Mouse (Mus musculus) stomach, postnatal 0 days (tissue): ENCODE data around the gene Fam184b. TPM values are rescaled to one million over a fixed set of nuclear protein-coding genes. Genes with fewer than 3 reads are reported as not detected.

Source experiments
- ATAC-seq: fragments of 200-750 bp; cut with Nextera tagmentation; 2 replicates; pipeline ENCODE4 v1.8.0; 2017; ENCODE audit not compliant: low FRiP score, low TSS enrichment
- DNase-seq: peaks from one replicate; pipeline ENCODE4 v3.0.0-alpha.2; 2016; ENCODE audit warnings: low spot score
- H3K27ac ChIP-seq: fragments of 300-500 bp; sonication (generic); replicated peaks from 2 replicates; pipeline ENCODE4 v1.5.1; 2014; ENCODE audit warnings: mild to moderate bottlenecking, control low read depth
- H3K27me3 ChIP-seq: fragments of 300-500 bp; sonication (generic); 2 replicates; pipeline ENCODE4 v1.6.1; 2014; ENCODE audit warnings: low read length; ENCODE audit not compliant: control insufficient read depth, insufficient read depth
- H3K36me3 ChIP-seq: fragments of 300-500 bp; sonication (generic); 2 replicates; pipeline ENCODE4 v1.6.1; 2014; ENCODE audit warnings: low read length, mixed read lengths; ENCODE audit not compliant: control insufficient read depth, insufficient read depth
- H3K4me1 ChIP-seq: fragments of 300-500 bp; sonication (generic); replicated peaks from 2 replicates; pipeline ENCODE4 v1.6.1; 2014; ENCODE audit warnings: antibody characterized with exemption; ENCODE audit not compliant: control insufficient read depth, insufficient read depth
- H3K4me2 ChIP-seq: fragments of 300-500 bp; sonication (generic); replicated peaks from 2 replicates; pipeline ENCODE4 v1.6.1; 2014; ENCODE audit warnings: low read depth, mild to moderate bottlenecking, control low read depth, moderate library complexity
- H3K4me3 ChIP-seq: fragments of 300-500 bp; sonication (generic); 2 replicates; pipeline ENCODE4 v1.5.1; 2014; ENCODE audit warnings: low read depth, low read length, control low read depth
- H3K9ac ChIP-seq: fragments of 300-500 bp; sonication (generic); 2 replicates; pipeline ENCODE4 v1.6.1; 2014; ENCODE audit warnings: mild to moderate bottlenecking, low read length, control low read depth, mixed read lengths
- H3K9me3 ChIP-seq: fragments of 300-500 bp; sonication (generic); 2 replicates; pipeline ENCODE4 v1.6.1; 2016; ENCODE audit warnings: low read length; ENCODE audit not compliant: control insufficient read depth
- CTCF ChIP-seq: IDR thresholded peaks from 2 replicates; pipeline ENCODE4 v1.5.1; 2016; ENCODE audit warnings: antibody characterized with exemption, low read depth, mild to moderate bottlenecking, moderate library complexity
- EP300 ChIP-seq: optimal IDR thresholded peaks from 2 replicates; pipeline ENCODE3; 2016; ENCODE audit warnings: antibody characterized with exemption
- WGBS: fragments of 180-500 bp; shearing (Covaris S2); extraction: QIAGEN DNeasy Blood & Tissue Kit; methylation state at CpG from one replicate; pipeline ENCODE4 v1.1.7; 2014; 5-methylcytosine and 5-hydroxymethylcytosine counted together
- polyA plus RNA-seq: library from polyadenylated mRNA; unstranded; fragments of >200 nt; fragmentation: Nextera tagmentation; extraction: Ambion mirVana; gene quantifications from 2 replicates; pipeline ENCODE4 v1.2.1, GENCODE M21; 2015

Gene Fam184b
- polyA plus RNA-seq, 1 experiment from 2014 or later: 1.9 TPM

- Histone ChIP-seq H3K9ac (no peak overlapping the region), H3K4me3 (no peak overlapping the region), H3K27ac (no peak overlapping the region), H3K4me2 (no peak overlapping the region), H3K36me3 (no peaks in the 10 kb centered on the region), H3K9me3 (no peaks in the 10 kb centered on the region), H3K27me3 (no peaks in the 10 kb centered on the region), H3K4me1 (no peaks in the 10 kb centered on the region)
- ATAC-seq: no peak
- DNase-seq: no peak
- TF ChIP-seq EP300: no peak
- TF ChIP-seq CTCF: no peak
Observed at GRCm38 (mm10) chr5:45629470-45629869, 9.9 kb downstream of the Fam184b start.

DNA sequence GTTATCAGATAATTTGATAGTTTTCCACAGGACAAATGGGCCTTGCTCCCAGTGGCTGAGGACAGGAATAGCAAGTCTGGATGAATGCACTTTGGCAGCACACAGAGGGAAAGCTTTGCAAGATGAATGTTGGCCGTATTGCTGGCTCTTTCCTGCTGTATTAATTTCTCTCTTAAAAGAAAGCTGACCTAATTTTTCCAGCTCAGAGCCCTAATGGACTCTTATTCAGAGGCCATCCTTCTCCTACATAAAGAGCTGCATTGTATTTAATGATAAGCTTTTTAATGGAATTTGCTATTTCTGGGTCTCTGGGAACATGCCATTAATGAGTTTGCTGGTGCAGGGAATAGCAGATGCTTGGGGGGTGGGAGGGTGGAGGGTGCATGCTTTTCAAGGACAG lies 11.6 kb downstream of the Fam184b start:
- WGBS: 50% methylated on average over 1 of the region's 1 CpGs
- Histone ChIP-seq H3K27ac (no peak overlapping the region), H3K4me3 (no peak overlapping the region), H3K9me3 (no peaks in the 10 kb centered on the region), H3K4me1 (no peaks in the 10 kb centered on the region), H3K4me2 (no peak overlapping the region), H3K27me3 (no peaks in the 10 kb centered on the region), H3K36me3 (no peaks in the 10 kb centered on the region), H3K9ac (no peak overlapping the region)
- no peak for DNase-seq
- TF ChIP-seq CTCF: no peak
- no peak for TF ChIP-seq EP300
- no peak for ATAC-seq

DNA sequence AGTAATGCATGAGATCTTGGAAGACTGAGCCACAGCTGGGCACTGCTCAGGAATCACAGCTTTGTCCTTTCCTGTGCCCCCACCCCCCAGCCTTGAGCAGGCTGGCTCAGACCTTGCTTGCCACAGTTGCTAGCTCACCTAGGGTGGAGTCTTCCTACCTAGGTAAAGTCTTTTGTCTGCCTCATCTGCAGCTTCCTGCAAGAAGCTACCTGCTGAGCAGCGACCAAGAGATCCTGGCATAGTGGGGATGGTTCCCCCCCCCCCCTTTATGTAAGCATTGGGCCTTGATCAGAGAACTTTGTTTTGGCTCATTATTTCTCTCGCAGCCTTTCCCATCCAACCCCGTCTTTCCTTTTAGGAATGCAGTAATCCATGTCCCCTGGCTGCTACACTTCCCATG lies 17.9 kb downstream of the Fam184b start:
- H3K27ac ChIP-seq: no peak overlapping the region
- no peak for DNase-seq
- WGBS: 46% methylated on average over 3 of the region's 3 CpGs
- ATAC-seq: no peak
- H3K36me3 ChIP-seq: no peaks in the 10 kb centered on the region
- no peak overlapping the region for H3K4me2 ChIP-seq
- TF ChIP-seq CTCF (no peak), EP300 (no peak)
- H3K4me3 ChIP-seq: no peak overlapping the region
- no peak overlapping the region for H3K9ac ChIP-seq
- no peaks in the 10 kb centered on the region for H3K27me3 ChIP-seq
- no peaks in the 10 kb centered on the region for H3K9me3 ChIP-seq
- H3K4me1 ChIP-seq: no peaks in the 10 kb centered on the region

GRCm38 (mm10) chr5:45599056-45599455 lies 40.4 kb downstream of the Fam184b start:
- Histone ChIP-seq H3K4me1 (no peaks in the 10 kb centered on the region), H3K27ac (no peak overlapping the region), H3K36me3 (no peaks in the 10 kb centered on the region), H3K4me3 (no peak overlapping the region), H3K9ac (no peak overlapping the region), H3K4me2 (no peak overlapping the region), H3K9me3 (no peaks in the 10 kb centered on the region), H3K27me3 (no peaks in the 10 kb centered on the region)
- DNase-seq (no peak), ATAC-seq (no peak)
- TF ChIP-seq CTCF: no peak
- no peak for TF ChIP-seq EP300
- 71% methylated on average over 4 of the region's 4 CpGs for WGBS

DNA sequence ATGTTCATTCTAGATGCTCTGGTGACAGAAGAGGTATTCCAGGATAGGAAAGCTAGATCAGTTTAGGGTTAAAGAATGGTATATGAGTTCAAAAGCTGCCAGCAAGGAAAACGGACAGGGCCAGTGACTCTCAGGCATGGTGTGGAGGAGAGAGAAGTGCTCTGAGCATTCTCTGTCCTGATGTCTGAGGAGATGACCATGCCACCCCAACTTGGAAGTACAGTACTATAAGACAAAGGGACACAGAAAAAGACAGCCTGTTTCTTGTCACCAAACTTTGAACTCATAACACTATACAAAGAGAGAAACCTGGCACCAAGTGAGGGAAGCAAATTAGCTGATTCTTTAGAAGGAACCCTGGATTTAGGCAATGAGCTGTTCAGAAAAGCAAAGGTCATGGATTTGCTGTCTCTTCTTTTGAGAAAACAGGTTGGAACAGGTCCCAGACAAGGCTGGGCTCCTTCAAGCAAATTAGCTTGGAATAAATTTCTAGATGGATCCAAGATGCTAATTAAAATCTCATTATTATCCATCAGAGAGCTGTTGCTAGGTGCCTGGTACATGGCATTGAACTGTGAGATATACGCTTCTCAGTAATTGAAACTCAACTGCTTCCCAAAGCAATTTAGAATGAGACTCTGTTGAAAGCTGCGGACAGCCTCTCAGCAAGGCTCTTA lies 43.9 kb downstream of the Fam184b start:
- H3K4me3 ChIP-seq: no peak overlapping the region
- no peak for TF ChIP-seq EP300
- TF ChIP-seq CTCF: no peak
- DNase-seq (no peak), ATAC-seq (no peak)
- H3K27ac ChIP-seq: no peak overlapping the region
- no peaks in the 10 kb centered on the region for H3K4me1 ChIP-seq
- no peak overlapping the region for H3K9ac ChIP-seq
- H3K4me2 ChIP-seq: no peak overlapping the region
- H3K9me3 ChIP-seq: no peaks in the 10 kb centered on the region
- 73% methylated on average over 3 of the region's 3 CpGs for WGBS
- H3K27me3 ChIP-seq: no peaks in the 10 kb centered on the region
- no peaks in the 10 kb centered on the region for H3K36me3 ChIP-seq

DNA sequence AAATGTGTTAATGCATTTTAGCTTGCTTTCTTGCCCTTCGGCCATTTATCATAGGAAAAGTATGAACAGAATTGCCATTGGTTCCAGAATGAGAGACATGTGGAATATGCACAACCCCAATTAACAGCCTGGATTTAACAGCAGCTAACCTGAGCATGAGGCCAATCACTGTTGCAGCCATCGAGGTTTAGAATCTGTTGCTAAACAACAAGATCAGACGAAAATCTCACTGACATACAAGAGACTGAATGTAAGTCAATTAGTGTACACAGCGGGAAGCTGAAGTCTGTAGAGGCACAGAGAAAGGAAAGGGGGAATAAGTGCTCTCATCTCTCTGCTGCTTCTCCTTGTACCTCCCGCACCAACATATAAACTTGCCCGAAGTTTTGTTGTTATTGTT lies 46.1 kb downstream of the Fam184b start:
- DNase-seq (no peak), ATAC-seq (no peak)
- H3K9me3 ChIP-seq: no peaks in the 10 kb centered on the region
- no peak overlapping the region for H3K9ac ChIP-seq
- no peak overlapping the region for H3K4me3 ChIP-seq
- TF ChIP-seq CTCF (no peak), EP300 (no peak)
- no peak overlapping the region for H3K27ac ChIP-seq
- WGBS: 84% methylated on average over 6 of the region's 6 CpGs
- no peaks in the 10 kb centered on the region for H3K36me3 ChIP-seq
- no peak overlapping the region for H3K4me2 ChIP-seq
- no peaks in the 10 kb centered on the region for H3K4me1 ChIP-seq
- H3K27me3 ChIP-seq: no peaks in the 10 kb centered on the region
